Mouse (Mus musculus): ENCODE results near the gene Bptf.
"Not testable (repeated sequence)": the region's sequence is repeated elsewhere in the genome, so short reads cannot be mapped to it uniquely, and the experiment has no call there.

Gene Bptf

GRCm38 (mm10) chr11:107131749-107132421 lies at the start of gene Bptf:
Gene Bptf, minus strand, starts transcription at chr11:107132127.
- peak; percentile 92 for DNase-seq (ENCODE audit: low spot score)

- no peak for DNase-seq (ENCODE audit: low spot score)
These were observed 29.3 kb upstream of the Bptf start for GRCm38 (mm10) chr11:107161215-107161614.

- DNase-seq (ENCODE audit: low spot score) = no peak
These were observed 27.1 kb upstream of the Bptf start for GRCm38 (mm10) chr11:107159034-107159433.

- DNase-seq (ENCODE audit: low spot score) = no peak
These were observed 25.2 kb upstream of the Bptf start for GRCm38 (mm10) chr11:107156977-107157642.

GRCm38 (mm10) chr11:107155292-107155691 lies 23.4 kb upstream of the Bptf start:
- no peak for DNase-seq (ENCODE audit: low spot score)

- no peak for DNase-seq (ENCODE audit: low spot score)
These were observed 22.5 kb upstream of the Bptf start for GRCm38 (mm10) chr11:107154431-107154830.

- no peak for DNase-seq (ENCODE audit: low spot score)
These were observed 21.7 kb upstream of the Bptf start for GRCm38 (mm10) chr11:107153645-107154044.

GRCm38 (mm10) chr11:107151809-107152208 lies 19.9 kb upstream of the Bptf start:
- DNase-seq (ENCODE audit: low spot score) = peak; percentile 31

GRCm38 (mm10) chr11:107143956-107144355 lies 12.0 kb upstream of the Bptf start:
- not testable (repeated sequence) for DNase-seq (ENCODE audit: low spot score)

- no peak for DNase-seq (ENCODE audit: low spot score)
These were observed 10.5 kb upstream of the Bptf start for GRCm38 (mm10) chr11:107142382-107142781.

GRCm38 (mm10) chr11:107140756-107141155 lies 8.8 kb upstream of the Bptf start:
- no peak for DNase-seq (ENCODE audit: low spot score)

- peak; percentile 44 for DNase-seq (ENCODE audit: low spot score)
These were observed 6.7 kb upstream of the Bptf start for GRCm38 (mm10) chr11:107138633-107139032.

GRCm38 (mm10) chr11:107137593-107137992 lies 5.7 kb upstream of the Bptf start:
- no peak for DNase-seq (ENCODE audit: low spot score)

- DNase-seq (ENCODE audit: low spot score) = not testable (repeated sequence)
These were observed 4.5 kb upstream of the Bptf start for GRCm38 (mm10) chr11:107136458-107136857.

- DNase-seq (ENCODE audit: low spot score) = peak; percentile 79
These were observed 3.8 kb upstream of the Bptf start for GRCm38 (mm10) chr11:107135741-107136140.

GRCm38 (mm10) chr11:107132426-107132825 lies 499 bp upstream of the Bptf start:
- DNase-seq (ENCODE audit: low spot score) = no peak

GRCm38 (mm10) chr11:107130879-107131748 lies 813 bp downstream of the Bptf start:
- peak; percentile 73 for DNase-seq (ENCODE audit: low spot score)

GRCm38 (mm10) chr11:107130221-107130788 lies 1.6 kb downstream of the Bptf start:
- no peak for DNase-seq (ENCODE audit: low spot score)

- DNase-seq (ENCODE audit: low spot score) = no peak
These were observed 2.3 kb downstream of the Bptf start for GRCm38 (mm10) chr11:107129641-107130040.

- DNase-seq (ENCODE audit: low spot score) = not testable (repeated sequence)
These were observed 5.2 kb downstream of the Bptf start for GRCm38 (mm10) chr11:107126716-107127115.

GRCm38 (mm10) chr11:107125011-107125410 lies 6.9 kb downstream of the Bptf start:
- no peak for DNase-seq (ENCODE audit: low spot score)

- DNase-seq (ENCODE audit: low spot score) = peak; percentile 38
These were observed 7.6 kb downstream of the Bptf start for GRCm38 (mm10) chr11:107124327-107124731.
